Mouse (Mus musculus) lung, postnatal 0 days (tissue): ENCODE measurements around the gene Plcl1.

Experiments used
- CTCF ChIP-seq: IDR thresholded peaks from 2 replicates; pipeline ENCODE4 v1.5.1; 2016; ENCODE audit warnings: antibody characterized with exemption, mild to moderate bottlenecking
- EP300 ChIP-seq: IDR thresholded peaks from 2 replicates; pipeline ENCODE4 v1.6.1; 2016; ENCODE audit warnings: antibody characterized with exemption, mild to moderate bottlenecking, control low read depth

GRCm38 (mm10) chr1:55446876-55447275, 41.2 kb downstream of the Plcl1 start:
- TF ChIP-seq CTCF (no peak), EP300 (no peak)
